Mouse (Mus musculus) stomach, embryonic 15.5 days (tissue): ENCODE measurements around the gene Krtap17-1. TPM values are rescaled to one million over a fixed set of nuclear protein-coding genes. Genes with fewer than 3 reads are reported as not detected.

Experiments used
- ATAC-seq: fragments of 200-750 bp; cut with Nextera tagmentation; 2 replicates; pipeline ENCODE4 v1.8.0; 2017; ENCODE audit warnings: low read depth, moderate number of reproducible peaks, moderate TSS enrichment; ENCODE audit not compliant: insufficient read depth, low FRiP score
- H3K27ac ChIP-seq: fragments of 300-500 bp; sonication (generic); 2 replicates; pipeline ENCODE4 v1.5.1; 2015; ENCODE audit warnings: mild to moderate bottlenecking, inconsistent platforms
- H3K27me3 ChIP-seq: fragments of 300-500 bp; sonication (generic); replicated peaks from 2 replicates; pipeline ENCODE4 v1.6.1; 2015; ENCODE audit warnings: inconsistent platforms
- H3K36me3 ChIP-seq: fragments of 300-500 bp; sonication (generic); 2 replicates; pipeline ENCODE4 v1.6.1; 2015; ENCODE audit warnings: inconsistent platforms
- H3K4me1 ChIP-seq: fragments of 300-500 bp; sonication (generic); 2 replicates; pipeline ENCODE4 v1.6.1; 2015; ENCODE audit warnings: inconsistent platforms
- H3K4me2 ChIP-seq: fragments of 300-500 bp; sonication (generic); 2 replicates; pipeline ENCODE4 v1.6.1; 2015; ENCODE audit warnings: mild to moderate bottlenecking, inconsistent platforms
- H3K4me3 ChIP-seq: fragments of 300-500 bp; sonication (generic); replicated peaks from 2 replicates; pipeline ENCODE4 v1.5.1; 2015; ENCODE audit warnings: inconsistent platforms
- H3K9ac ChIP-seq: fragments of 300-500 bp; sonication (generic); 2 replicates; pipeline ENCODE4 v1.6.1; 2015; ENCODE audit warnings: inconsistent platforms
- H3K9me3 ChIP-seq: fragments of 300-500 bp; sonication (generic); 2 replicates; pipeline ENCODE4 v1.6.1; 2016; ENCODE audit warnings: inconsistent platforms
- WGBS: fragments of 180-500 bp; shearing (Covaris S2); methylation state at CpG from one replicate; pipeline ENCODE4 v1.1.7; 2015; 5-methylcytosine and 5-hydroxymethylcytosine counted together
- polyA plus RNA-seq: library from polyadenylated mRNA; unstranded; fragments of >200 nt; fragmentation: Nextera tagmentation; extraction: Ambion mirVana; gene quantifications from 2 replicates; pipeline ENCODE4 v1.2.1, GENCODE M21; 2015

Gene Krtap17-1
- polyA plus RNA-seq, 1 experiment from 2014 or later: not detected

DNA sequence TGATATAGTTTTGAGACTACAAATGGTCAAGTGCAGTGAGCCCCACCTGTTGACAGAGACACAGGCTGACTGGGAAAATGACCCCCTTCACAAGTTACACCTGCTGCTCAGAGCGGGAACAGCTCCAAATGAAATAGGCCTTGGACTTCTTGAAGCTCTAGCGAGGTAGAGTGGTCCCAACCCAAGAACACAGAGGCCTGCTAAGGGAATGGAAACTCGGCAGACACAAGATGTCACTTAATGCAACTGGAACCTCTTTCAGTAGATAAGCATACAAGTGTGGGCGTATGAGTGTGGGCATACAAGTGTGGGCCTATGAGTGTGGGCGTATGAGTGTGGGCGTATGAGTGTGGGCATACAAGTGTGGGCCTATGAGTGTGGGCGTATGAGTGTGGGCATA is 5.3 kb upstream of the Krtap17-1 start:
- Histone ChIP-seq H3K27ac (no peak overlapping the region), H3K9me3 (no peaks in the 10 kb centered on the region), H3K4me2 (no peak overlapping the region), H3K9ac (no peak overlapping the region), H3K4me3 (no peak overlapping the region), H3K4me1 (no peaks in the 10 kb centered on the region), H3K27me3 (0 out of 2 replicates have a peak, but pooled peaks cover 3% of the 10 kb centered on the region), H3K36me3 (no peaks in the 10 kb centered on the region)
- no peak for ATAC-seq
- WGBS: 87% methylated on average over 7 of the region's 7 CpGs

DNA sequence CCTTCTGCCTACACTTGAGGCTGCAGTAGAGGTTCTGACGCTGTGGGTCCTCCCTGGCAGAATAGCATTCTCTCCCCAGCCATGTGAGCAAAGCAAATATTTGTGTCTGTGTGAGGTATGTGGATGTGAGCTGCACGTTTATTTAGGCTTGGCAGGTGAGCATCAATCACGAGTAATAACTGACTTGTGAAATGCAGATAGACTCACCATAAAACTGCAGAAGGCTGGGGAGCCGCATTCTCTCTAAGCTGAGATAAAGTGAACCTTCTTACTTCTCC is 529 bp upstream of the Krtap17-1 start:
- Histone ChIP-seq H3K4me3 (no peak overlapping the region), H3K4me2 (no peak overlapping the region), H3K9me3 (no peaks in the 10 kb centered on the region), H3K9ac (no peak overlapping the region), H3K4me1 (no peaks in the 10 kb centered on the region), H3K27me3 (0 out of 2 replicates have a peak, but pooled peaks cover 3% of the 10 kb centered on the region), H3K27ac (no peak overlapping the region), H3K36me3 (no peaks in the 10 kb centered on the region)
- no peak for ATAC-seq
- WGBS: 27% methylated on average over 4 of the region's 4 CpGs

DNA sequence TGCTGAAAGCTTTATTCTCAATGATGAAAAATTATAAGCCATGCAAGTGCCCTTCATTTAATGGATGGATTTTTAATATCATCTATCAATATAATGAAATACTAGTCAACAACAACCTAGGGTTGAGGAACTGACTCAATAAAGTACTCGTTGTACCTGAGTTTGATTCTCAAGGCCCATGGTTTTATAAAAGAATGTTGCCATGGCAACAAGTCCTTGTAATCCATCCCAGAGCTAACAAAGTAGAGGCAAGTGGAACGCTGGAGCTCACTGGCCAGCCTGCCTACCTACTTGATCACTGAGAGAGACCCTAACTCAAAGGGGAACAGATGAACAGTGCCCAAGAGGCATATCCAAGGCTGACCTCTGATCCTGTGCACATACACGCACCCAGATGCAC is 3.2 kb downstream of the Krtap17-1 start:
- 79% methylated on average over 3 of the region's 3 CpGs for WGBS
- Histone ChIP-seq H3K27ac (no peak overlapping the region), H3K27me3 (0 out of 2 replicates have a peak, but pooled peaks cover 3% of the 10 kb centered on the region), H3K9ac (no peak overlapping the region), H3K4me3 (no peak overlapping the region), H3K36me3 (no peaks in the 10 kb centered on the region), H3K4me2 (no peak overlapping the region), H3K4me1 (no peaks in the 10 kb centered on the region), H3K9me3 (no peaks in the 10 kb centered on the region)
- no peak for ATAC-seq

DNA sequence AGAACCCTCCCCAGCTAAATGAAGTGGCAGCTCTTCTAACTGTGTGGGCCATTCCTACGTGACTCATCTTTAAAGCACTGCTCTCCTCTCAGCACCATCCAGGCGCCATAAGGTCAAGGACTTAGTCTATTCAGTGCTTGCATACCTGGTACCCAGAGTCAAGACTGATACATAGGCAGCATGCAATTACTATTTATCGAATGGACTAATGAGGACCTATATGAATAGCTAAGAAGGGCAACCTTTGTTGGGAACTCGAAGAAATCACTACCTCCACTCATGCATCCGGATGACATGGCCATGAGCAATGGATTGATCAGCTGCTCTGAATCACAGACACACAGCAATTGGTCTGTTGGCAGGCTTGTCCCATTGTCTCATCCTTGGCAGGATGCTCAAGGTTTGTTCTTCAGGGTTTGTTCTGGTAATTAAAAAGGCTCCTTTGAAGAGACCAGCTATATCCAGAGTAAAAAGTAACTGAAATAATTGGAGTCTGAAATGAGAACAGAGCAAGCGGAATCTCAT is 3.9 kb downstream of the Krtap17-1 start:
- Histone ChIP-seq H3K4me2 (no peak overlapping the region), H3K36me3 (no peaks in the 10 kb centered on the region), H3K9me3 (no peaks in the 10 kb centered on the region), H3K27ac (no peak overlapping the region), H3K4me1 (no peaks in the 10 kb centered on the region), H3K27me3 (no peaks in the 10 kb centered on the region), H3K9ac (no peak overlapping the region), H3K4me3 (no peak overlapping the region)
- WGBS: 77% methylated on average over 6 of the region's 6 CpGs
- no peak for ATAC-seq

DNA sequence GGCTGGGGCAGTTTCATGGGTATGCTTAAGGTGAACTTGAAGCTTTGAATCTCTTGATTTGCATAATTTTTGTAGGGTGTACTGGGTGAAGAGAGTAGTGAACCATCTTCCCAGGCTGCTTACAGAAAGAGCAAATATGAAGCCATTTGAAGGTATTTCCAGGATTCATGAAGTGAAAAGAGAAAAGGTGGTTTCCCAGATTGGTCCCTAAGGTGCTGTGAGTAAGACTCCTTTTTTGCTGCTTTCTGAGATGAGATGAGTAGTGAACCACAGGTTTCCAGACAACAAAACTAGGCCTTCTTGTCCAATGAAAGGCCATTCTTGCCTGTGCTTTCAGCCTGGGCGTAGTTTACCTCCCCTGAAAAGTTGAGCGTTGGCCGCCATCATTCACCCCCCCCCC is 5.3 kb downstream of the Krtap17-1 start:
- H3K4me3 ChIP-seq: no peak overlapping the region
- H3K27ac ChIP-seq: no peak overlapping the region
- no peaks in the 10 kb centered on the region for H3K27me3 ChIP-seq
- ATAC-seq: no peak
- H3K36me3 ChIP-seq: no peaks in the 10 kb centered on the region
- no peaks in the 10 kb centered on the region for H3K4me1 ChIP-seq
- no peaks in the 10 kb centered on the region for H3K9me3 ChIP-seq
- H3K4me2 ChIP-seq: no peak overlapping the region
- H3K9ac ChIP-seq: no peak overlapping the region
- 83% methylated on average over 3 of the region's 3 CpGs for WGBS

DNA sequence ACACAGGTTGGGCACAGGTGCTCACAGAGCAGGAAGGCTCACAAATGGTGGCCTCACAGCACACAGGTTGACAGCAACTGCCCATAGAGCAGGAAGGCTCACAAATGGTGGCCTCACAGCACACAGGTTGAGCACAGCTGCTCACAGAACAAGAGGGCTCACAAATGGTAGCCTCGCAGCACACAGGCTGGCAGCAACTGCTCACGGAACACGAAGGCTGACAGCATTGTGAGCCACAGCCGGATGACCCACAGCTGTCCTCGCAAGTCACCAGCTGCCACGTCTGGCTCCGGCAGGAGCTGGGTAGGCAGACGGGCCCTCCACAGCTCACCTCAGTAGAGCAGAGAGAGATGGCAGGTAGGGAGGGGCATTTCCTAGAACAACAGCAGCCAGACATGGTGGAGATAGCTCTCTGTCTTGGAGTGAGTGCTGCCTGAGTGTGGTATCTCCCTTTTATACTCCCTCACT is 7.6 kb downstream of the Krtap17-1 start, which contains the start of gene Krtap16-1:
Krtap16-1 (minus strand) TSS at position 418 of the 468 bp plus-strand sequence.
- Histone ChIP-seq H3K9ac (no peak within 1 kb of the TSS), H3K4me3 (no peak within 1 kb of the TSS), H3K36me3 (no peaks in the 10 kb centered on the region), H3K27ac (no peak within 1 kb of the TSS), H3K4me1 (no peaks in the 10 kb centered on the region), H3K9me3 (no peaks in the 10 kb centered on the region), H3K4me2 (no peak within 1 kb of the TSS), H3K27me3 (no peaks in the 10 kb centered on the region)
- WGBS: 68% methylated on average over 8 of the region's 8 CpGs
- ATAC-seq: no peak

DNA sequence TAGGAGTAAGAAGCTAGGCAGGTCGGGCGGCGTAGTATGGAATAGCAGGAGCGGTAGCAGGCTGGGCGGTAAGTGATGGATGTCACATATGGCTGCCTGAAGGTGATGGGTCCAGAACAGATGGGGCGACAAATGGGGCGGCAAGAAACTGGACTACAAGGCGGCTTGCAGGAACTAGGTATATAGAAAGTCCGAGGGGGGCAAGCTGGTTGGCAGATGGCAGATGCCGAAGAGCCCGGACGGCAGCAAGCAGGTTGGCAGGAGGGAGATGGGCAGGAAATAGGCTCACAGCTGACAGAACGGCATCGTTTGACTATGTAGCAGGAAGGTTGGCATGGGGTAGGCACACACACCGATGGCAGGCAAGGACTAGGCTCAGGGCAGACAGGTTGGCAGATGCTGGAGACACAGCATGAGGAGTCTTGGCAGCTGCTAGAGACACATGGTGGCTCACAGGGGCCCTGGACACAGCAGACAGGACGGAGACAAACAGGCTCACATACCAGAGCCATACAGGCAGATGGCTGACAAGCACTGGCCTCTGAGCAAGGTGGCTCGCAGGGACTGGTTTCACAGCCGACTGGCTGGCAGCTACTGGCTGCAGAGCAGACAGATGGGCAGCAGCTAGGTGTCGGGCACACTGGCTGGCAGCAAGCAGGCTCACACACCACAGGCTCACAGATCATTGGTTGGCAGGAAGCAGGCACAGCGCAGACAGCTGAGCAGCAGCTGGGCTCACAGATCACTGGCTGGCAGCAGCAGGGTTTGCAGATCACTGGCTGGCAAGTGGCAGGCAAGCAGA is 8.3 kb downstream of the Krtap17-1 start:
- no peak for ATAC-seq

DNA sequence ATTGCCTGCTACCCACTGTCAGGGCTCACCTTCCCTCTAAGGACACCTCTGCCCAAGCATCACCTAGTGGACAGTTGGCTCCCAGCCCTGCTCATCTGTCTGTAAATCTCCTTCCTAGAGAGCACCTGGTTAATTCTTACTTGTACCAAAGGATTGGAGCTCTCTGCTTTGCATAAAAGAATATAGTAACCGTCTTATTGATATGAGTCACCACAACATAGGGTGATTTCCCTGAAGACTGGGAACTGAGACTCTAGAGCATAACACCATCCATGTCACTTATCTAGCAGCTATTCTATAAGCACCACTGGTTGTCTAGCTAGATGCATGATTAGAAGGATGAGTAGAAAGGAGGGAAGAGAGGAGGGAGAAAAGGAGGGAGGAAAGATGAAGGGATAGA is 10.4 kb downstream of the Krtap17-1 start:
- H3K27ac ChIP-seq: no peak overlapping the region
- H3K36me3 ChIP-seq: no peaks in the 10 kb centered on the region
- H3K27me3 ChIP-seq: no peaks in the 10 kb centered on the region
- WGBS: 93% methylated on average over 1 of the region's 1 CpGs
- H3K4me3 ChIP-seq: no peak overlapping the region
- no peak for ATAC-seq
- no peaks in the 10 kb centered on the region for H3K4me1 ChIP-seq
- H3K9ac ChIP-seq: no peak overlapping the region
- no peak overlapping the region for H3K4me2 ChIP-seq
- no peaks in the 10 kb centered on the region for H3K9me3 ChIP-seq

More for the DNA sequence above, 8.3 kb downstream of the Krtap17-1 start:
- H3K4me2 ChIP-seq: no peak overlapping the region
- 80% methylated on average over 20 of the region's 20 CpGs for WGBS
- H3K27me3 ChIP-seq: no peaks in the 10 kb centered on the region
- H3K27ac ChIP-seq: no peak overlapping the region
- no peaks in the 10 kb centered on the region for H3K9me3 ChIP-seq
- no peak overlapping the region for H3K4me3 ChIP-seq
- no peak overlapping the region for H3K9ac ChIP-seq
- no peaks in the 10 kb centered on the region for H3K36me3 ChIP-seq
- no peaks in the 10 kb centered on the region for H3K4me1 ChIP-seq

DNA sequence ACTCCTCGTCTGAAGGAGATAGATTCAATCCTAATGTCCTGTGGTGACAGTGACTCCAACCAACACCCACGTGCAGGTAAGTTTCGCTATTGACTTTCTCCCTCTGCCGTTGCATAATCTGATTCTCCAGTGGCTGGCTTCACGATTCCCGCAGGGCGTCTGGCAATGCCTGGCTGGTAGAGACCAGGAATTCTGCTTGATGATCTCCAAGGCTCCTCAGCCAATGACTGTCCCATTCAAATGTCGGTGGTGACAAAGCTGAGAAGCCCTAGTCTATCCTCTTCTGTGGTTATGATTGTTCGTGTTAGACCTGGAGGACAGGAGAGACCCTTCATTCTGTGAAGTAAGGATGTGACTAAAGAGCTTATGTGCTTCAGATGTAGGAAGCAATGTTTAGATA is 11.1 kb downstream of the Krtap17-1 start:
- Histone ChIP-seq H3K4me3 (no peak overlapping the region), H3K9me3 (no peaks in the 10 kb centered on the region), H3K9ac (no peak overlapping the region), H3K36me3 (no peaks in the 10 kb centered on the region), H3K4me2 (no peak overlapping the region), H3K27ac (no peak overlapping the region), H3K4me1 (no peaks in the 10 kb centered on the region), H3K27me3 (no peaks in the 10 kb centered on the region)
- ATAC-seq: no peak
- WGBS: 90% methylated on average over 9 of the region's 9 CpGs

DNA sequence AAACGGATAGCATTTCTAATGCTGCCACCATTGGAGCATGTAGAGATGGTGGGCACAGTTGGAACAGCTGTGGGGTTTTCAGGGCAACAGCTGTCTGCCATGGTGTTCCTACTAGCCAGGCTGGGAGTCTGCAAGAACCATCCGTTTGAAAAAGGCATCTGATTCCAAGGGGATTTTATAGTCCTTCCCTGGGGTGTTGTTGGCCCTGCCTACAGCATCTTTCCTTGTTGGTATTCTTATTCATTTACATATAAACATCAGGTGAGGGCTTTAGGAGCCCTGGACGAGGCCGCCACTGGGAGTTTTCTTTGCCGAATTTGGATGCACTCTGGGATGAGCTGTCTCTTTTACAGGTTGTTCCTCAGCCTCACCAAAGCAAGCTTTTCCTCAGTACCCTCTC is 14.8 kb downstream of the Krtap17-1 start, which contains the start of gene Krtap29-1:
Krtap29-1 (minus strand) TSS at position 101 of the 400 bp plus-strand sequence.
- Histone ChIP-seq H3K9me3 (no peaks in the 10 kb centered on the region), H3K27me3 (no peaks in the 10 kb centered on the region), H3K27ac (no peak within 1 kb of the TSS), H3K4me2 (no peak within 1 kb of the TSS), H3K36me3 (no peaks in the 10 kb centered on the region), H3K4me1 (no peaks in the 10 kb centered on the region), H3K4me3 (no peak within 1 kb of the TSS), H3K9ac (no peak within 1 kb of the TSS)
- WGBS: 78% methylated on average over 5 of the region's 5 CpGs
- ATAC-seq: no peak

DNA sequence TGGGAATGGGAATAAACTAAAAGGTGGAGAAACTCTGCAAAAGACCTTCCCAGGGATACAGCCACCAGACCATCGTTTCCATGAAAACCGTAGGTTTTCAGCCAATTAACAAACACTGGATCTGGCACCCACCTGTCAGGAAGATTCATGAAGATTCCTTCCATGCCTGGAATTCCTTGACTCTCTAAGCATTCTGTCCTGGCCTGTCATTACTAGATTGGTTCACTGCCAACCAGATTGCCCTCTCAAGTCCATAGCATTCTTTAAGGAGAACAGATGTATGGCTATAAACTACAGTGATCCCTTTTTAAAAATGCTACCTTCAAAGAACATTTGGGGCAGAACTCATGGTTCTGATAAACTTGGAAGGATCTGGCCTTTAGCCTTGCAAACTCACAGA is 27.8 kb downstream of the Krtap17-1 start:
- 16% methylated on average over 2 of the region's 2 CpGs for WGBS
- Histone ChIP-seq H3K27ac (no peak overlapping the region), H3K27me3 (no peaks in the 10 kb centered on the region), H3K4me1 (no peaks in the 10 kb centered on the region), H3K9ac (no peak overlapping the region), H3K9me3 (no peaks in the 10 kb centered on the region), H3K36me3 (no peaks in the 10 kb centered on the region), H3K4me3 (no peak overlapping the region), H3K4me2 (no peak overlapping the region)
- ATAC-seq: no peak

DNA sequence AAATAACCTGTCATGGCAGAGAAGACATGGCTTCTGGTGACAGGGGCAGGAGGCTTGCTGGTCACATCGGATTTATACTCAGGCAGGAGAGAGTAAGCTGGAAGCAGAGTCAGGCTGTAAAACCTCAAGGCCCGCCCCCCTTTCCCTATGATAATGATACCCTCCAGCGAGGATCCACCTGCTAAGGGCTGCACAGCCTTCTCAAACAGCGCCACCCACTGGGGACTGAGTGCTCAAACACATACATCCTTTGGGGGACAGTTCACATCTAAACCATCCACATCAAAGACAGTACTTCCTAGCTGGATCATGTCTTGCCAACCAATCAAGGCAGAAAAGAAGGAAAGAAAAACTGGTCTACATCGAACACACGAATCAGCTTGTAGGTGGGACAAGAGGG is 29.6 kb downstream of the Krtap17-1 start:
- Histone ChIP-seq H3K9me3 (no peaks in the 10 kb centered on the region), H3K9ac (no peak overlapping the region), H3K4me2 (no peak overlapping the region), H3K4me3 (no peak overlapping the region), H3K27me3 (no peaks in the 10 kb centered on the region), H3K36me3 (no peaks in the 10 kb centered on the region), H3K27ac (no peak overlapping the region), H3K4me1 (no peaks in the 10 kb centered on the region)
- ATAC-seq: no peak
- 66% methylated on average over 6 of the region's 6 CpGs for WGBS
